In the genomic region with DNA sequence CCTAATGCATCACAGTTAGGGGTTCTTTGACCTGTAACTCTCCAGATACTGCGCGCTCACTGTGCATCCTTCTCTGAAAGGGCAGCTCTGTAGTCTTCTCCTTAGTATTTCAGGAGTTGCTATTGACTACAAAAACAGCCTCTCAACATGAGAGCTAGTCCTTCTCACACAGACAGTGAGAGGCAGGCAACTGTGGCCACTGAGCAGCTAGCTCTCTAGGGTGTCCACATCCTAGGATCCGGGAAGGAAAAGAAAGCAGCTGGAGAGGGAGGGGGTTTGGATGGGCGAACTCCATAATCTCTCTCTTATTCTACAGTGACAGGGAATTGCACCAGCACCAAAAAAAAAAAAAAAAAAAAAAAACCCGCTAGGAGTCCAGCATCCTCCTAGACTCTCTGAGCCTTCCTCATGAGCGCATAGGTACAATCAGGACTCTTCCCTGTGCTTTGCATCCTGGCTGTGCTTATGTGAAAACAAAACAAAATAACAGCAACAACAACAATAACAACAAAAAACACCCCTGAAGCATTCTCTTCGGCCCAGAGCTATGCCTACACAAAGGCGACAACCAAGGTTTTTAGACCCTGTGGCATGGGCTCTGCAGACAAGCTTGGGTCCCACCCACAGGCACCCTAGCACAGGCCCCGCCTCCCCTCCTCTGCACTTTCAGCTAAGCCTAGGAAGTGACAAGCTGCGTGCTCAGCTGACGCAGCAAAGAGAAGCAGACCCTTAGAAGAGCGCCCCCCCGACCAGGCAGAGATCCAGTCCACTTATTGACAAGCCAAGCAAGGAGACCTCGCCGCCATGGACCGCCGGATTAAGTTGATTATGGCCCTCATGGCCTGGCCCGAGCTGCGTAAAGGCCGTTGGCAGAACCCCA, we compare ENCODE assay signal across 8 mouse cellular contexts. TPM values are rescaled to one million over a fixed set of nuclear protein-coding genes. Genes with fewer than 3 reads are reported as not detected.
DNase-seq lines count a peak whose midpoint lies in the region; ATAC-seq and TF ChIP-seq lines count a peak whose summit lies in the region.

A gene (plus strand): TSS at position 791 of the 880 bp plus-strand sequence.

- no peak within 1 kb of the TSS for H3ac ChIP-seq in myocyte (ENCODE audit: control insufficient read depth, insufficient read length)

- peak; percentile 89 for ATAC-seq in cerebellum, adult (ENCODE audit: insufficient number of reproducible peaks, low FRiP score, low TSS enrichment)
- ATAC-seq in forebrain, embryonic 14.5 days = peak; percentile 93
- ATAC-seq in heart, embryonic 16.5 days (replicated peaks; ENCODE audit: extremely low read depth, insufficient read depth, low FRiP score) = peak; percentile 85
- ATAC-seq in liver, embryonic 11.5 days (replicated peaks; ENCODE audit: low FRiP score) = peak; percentile 63; the same call in 1 of the 2 replicates
- peak; percentile 53; the same call in 1 of the 2 replicates for ATAC-seq in stomach, postnatal 0 days (ENCODE audit: low FRiP score, low TSS enrichment)

- no peak; the same call in 1 of the 2 replicates for TF ChIP-seq CTCF in stomach, postnatal 0 days (IDR thresholded peaks at IDR 0.05; ENCODE audit: low read depth)

- H3K27ac ChIP-seq in forebrain, embryonic 14.5 days (ENCODE audit: low read depth, low read length) = peak within 1 kb of the TSS; percentile 44; the same call in 1 of the 2 replicates
- peak within 1 kb of the TSS; percentile 73 for H3K27ac ChIP-seq in heart, embryonic 16.5 days (ENCODE audit: low read length)
- H3K27ac ChIP-seq in liver, embryonic 11.5 days (ENCODE audit: low read depth, low read length) = no peak within 1 kb of the TSS
- H3K27ac ChIP-seq in stomach, postnatal 0 days (replicated peaks) = no peak within 1 kb of the TSS

- peak; percentile 25 to 33 for DNase-seq in CD8-positive naive resting alpha-beta T cell, adult 2 months (ENCODE audit: low read depth in 2 of 2, low spot score in 2 of 2)
- peak; percentile 87 for DNase-seq in forebrain, embryonic 14.5 days (ENCODE audit: low spot score)
- DNase-seq in kidney, postnatal 14 days = peak; percentile 67
- DNase-seq in liver, embryonic 11.5 days (ENCODE audit: low spot score) = peak; percentile 37
- peak; percentile 46 for DNase-seq in stomach, postnatal 0 days (ENCODE audit: low spot score)

- no peaks in the 10 kb centered on the region for H3K9me3 ChIP-seq in forebrain, embryonic 14.5 days (replicated peaks; ENCODE audit: control insufficient read depth, low read length)
- no peaks in the 10 kb centered on the region for H3K9me3 ChIP-seq in heart, embryonic 16.5 days (replicated peaks; ENCODE audit: control insufficient read depth, low read length)
- no peaks in the 10 kb centered on the region for H3K9me3 ChIP-seq in liver, embryonic 11.5 days (ENCODE audit: control insufficient read depth, low read length)
- no peaks in the 10 kb centered on the region for H3K9me3 ChIP-seq in stomach, postnatal 0 days (ENCODE audit: control insufficient read depth, low read length)

- H3K36me3 ChIP-seq in forebrain, embryonic 14.5 days (ENCODE audit: control insufficient read depth, insufficient read depth, low read length) = no peaks in the 10 kb centered on the region
- no peaks in the 10 kb centered on the region for H3K36me3 ChIP-seq in heart, embryonic 16.5 days (ENCODE audit: control insufficient read depth, insufficient read depth)
- H3K36me3 ChIP-seq in liver, embryonic 11.5 days (ENCODE audit: control insufficient read depth, insufficient read depth, low read length) = no peaks in the 10 kb centered on the region
- no peaks in the 10 kb centered on the region for H3K36me3 ChIP-seq in myocyte (ENCODE audit: control insufficient read depth, insufficient read depth)
- no peaks in the 10 kb centered on the region for H3K36me3 ChIP-seq in stomach, postnatal 0 days (ENCODE audit: control insufficient read depth, insufficient read depth, low read length)

- H3K4me3 ChIP-seq in forebrain, embryonic 14.5 days (ENCODE audit: low read depth, low read length) = peak within 1 kb of the TSS; percentile 39
- H3K4me3 ChIP-seq in heart, embryonic 16.5 days (ENCODE audit: low read length) = peak within 1 kb of the TSS; percentile 60
- peak within 1 kb of the TSS; percentile 39 for H3K4me3 ChIP-seq in liver, embryonic 11.5 days (ENCODE audit: low read depth, low read length)
- no peak within 1 kb of the TSS for H3K4me3 ChIP-seq in myocyte
- peak within 1 kb of the TSS; percentile 39 for H3K4me3 ChIP-seq in stomach, postnatal 0 days (ENCODE audit: low read depth, low read length)

- TF ChIP-seq POLR2A in myocyte (IDR thresholded peaks at IDR 0.05; ENCODE audit: insufficient read length, low read depth) = no peak

- peak within 1 kb of the TSS; percentile 50 for H3K4me2 ChIP-seq in forebrain, embryonic 14.5 days (ENCODE audit: low read length)
- peak within 1 kb of the TSS; percentile 69 for H3K4me2 ChIP-seq in heart, embryonic 16.5 days (ENCODE audit: low read depth, low read length)
- peak within 1 kb of the TSS; percentile 61 for H3K4me2 ChIP-seq in liver, embryonic 11.5 days
- peak within 1 kb of the TSS; percentile 50 for H3K4me2 ChIP-seq in myocyte (ENCODE audit: low read depth)
- peak within 1 kb of the TSS; percentile 47 for H3K4me2 ChIP-seq in stomach, postnatal 0 days (replicated peaks; ENCODE audit: low read depth)

- peak within 1 kb of the TSS; percentile 65 for H3K9ac ChIP-seq in forebrain, embryonic 14.5 days (ENCODE audit: low read length)
- peak within 1 kb of the TSS; percentile 75 for H3K9ac ChIP-seq in heart, embryonic 16.5 days (ENCODE audit: low read length)
- no peak within 1 kb of the TSS for H3K9ac ChIP-seq in liver, embryonic 11.5 days (ENCODE audit: low read depth, low read length)
- peak within 1 kb of the TSS; percentile 56 for H3K9ac ChIP-seq in stomach, postnatal 0 days (ENCODE audit: low read length)

- TF ChIP-seq EP300 in stomach, postnatal 0 days (optimal IDR thresholded peaks at IDR 0.05) = no peak

- no peaks in the 10 kb centered on the region for H3K4me1 ChIP-seq in forebrain, embryonic 14.5 days (ENCODE audit: control insufficient read depth, insufficient read depth, low read length)
- H3K4me1 ChIP-seq in heart, embryonic 16.5 days (ENCODE audit: control insufficient read depth, insufficient read depth, low read length) = no peaks in the 10 kb centered on the region
- no peaks in the 10 kb centered on the region for H3K4me1 ChIP-seq in liver, embryonic 11.5 days (replicated peaks; ENCODE audit: control insufficient read depth, insufficient read depth, low read length)
- H3K4me1 ChIP-seq in stomach, postnatal 0 days (replicated peaks; ENCODE audit: control insufficient read depth, insufficient read depth) = no peaks in the 10 kb centered on the region

- WGBS in forebrain, embryonic 14.5 days = 34% methylated on average over 20 of the region's 20 CpGs
- 20% methylated on average over 20 of the region's 20 CpGs for WGBS in heart, embryonic 16.5 days
- 23% methylated on average over 20 of the region's 20 CpGs for WGBS in liver, embryonic 11.5 days
- WGBS in stomach, postnatal 0 days = 23% methylated on average over 20 of the region's 20 CpGs

- no peaks in the 10 kb centered on the region for H3K27me3 ChIP-seq in forebrain, embryonic 14.5 days (replicated peaks; ENCODE audit: control insufficient read depth, insufficient read depth, low read length)
- no peaks in the 10 kb centered on the region for H3K27me3 ChIP-seq in heart, embryonic 16.5 days (ENCODE audit: control insufficient read depth, insufficient read depth, low read length)
- H3K27me3 ChIP-seq in liver, embryonic 11.5 days (replicated peaks; ENCODE audit: control insufficient read depth, insufficient read depth, low read length) = no peaks in the 10 kb centered on the region
- H3K27me3 ChIP-seq in myocyte (ENCODE audit: control insufficient read depth, insufficient read depth, insufficient read length) = no peaks in the 10 kb centered on the region
- H3K27me3 ChIP-seq in stomach, postnatal 0 days (ENCODE audit: control insufficient read depth, insufficient read depth, low read length) = no peaks in the 10 kb centered on the region

- H3K79me2 ChIP-seq in myocyte (ENCODE audit: control insufficient read depth, insufficient read depth) = no peaks in the 10 kb centered on the region

TF ChIP-seq in myocyte, 11 proteins besides CTCF, POLR2A, EP300 and RAD21:
- TF ChIP-seq MYOD1 (IDR thresholded peaks at IDR 0.05; ENCODE audit: control insufficient read depth in 1 of 3, insufficient read length in 2 of 3, low read depth in 2 of 3) (no peak), USF1 (IDR thresholded peaks at IDR 0.05; ENCODE audit: low read depth) (no peak), CEBPB (IDR thresholded peaks at IDR 0.05; ENCODE audit: insufficient read depth, poor library complexity, severe bottlenecking) (no peak), TCF12 (IDR thresholded peaks at IDR 0.05; ENCODE audit: insufficient read depth, poor library complexity, severe bottlenecking) (no peak), E2F4 (IDR thresholded peaks at IDR 0.05; ENCODE audit: insufficient read depth) (no peak), MAX (IDR thresholded peaks at IDR 0.05; ENCODE audit: low read depth) (no peak), REST (IDR thresholded peaks at IDR 0.05; ENCODE audit: insufficient read depth, insufficient read length) (no peak), MYOG (IDR thresholded peaks at IDR 0.05; ENCODE audit: control insufficient read depth in 1 of 3, insufficient read depth in 1 of 3, insufficient read length in 2 of 3, low read depth in 2 of 3) (no peak), POLR2AphosphoS2 (IDR thresholded peaks at IDR 0.05; ENCODE audit: insufficient read length, low read depth) (no peak), TCF3 (IDR thresholded peaks at IDR 0.05; ENCODE audit: insufficient read length, low read depth) (no peak), SRF (IDR thresholded peaks at IDR 0.05; ENCODE audit: control insufficient read depth, insufficient read length, low read depth) (no peak)

RNA-seq across cellular contexts. Expression of the gene that starts here (rescaled TPM):
- polyA plus RNA-seq in forebrain, embryonic 14.5 days (2014; fragmentation: Nextera tagmentation; extraction: Ambion mirVana) = 131 and 144 TPM in 2 replicates
- 43.8 and 46.4 TPM in 2 replicates for polyA plus RNA-seq in heart, embryonic 16.5 days (2015; fragmentation: Nextera tagmentation; extraction: Ambion mirVana)
- polyA plus RNA-seq in liver, embryonic 11.5 days (2014; fragmentation: Nextera tagmentation; extraction: Ambion mirVana) = 5.7 and 6.8 TPM in 2 replicates
- 3.3 TPM for polyA plus RNA-seq in myocyte (2012; fragmentation: generic; extraction: Trizol)
- 20.0 and 23.6 TPM in 2 replicates for polyA plus RNA-seq in stomach, postnatal 0 days (2015; fragmentation: Nextera tagmentation; extraction: Ambion mirVana)

Comparison
In these comparisons a context has a peak if more than half of its experiments do, and no peak if none do; other contexts are left out.
1. DNase-seq: peak in every context shown above with its lines; median percentile 87 in forebrain, embryonic 14.5 days; 67 in kidney, postnatal 14 days; 46 in stomach, postnatal 0 days; 37 in liver, embryonic 11.5 days; 29 in CD8-positive naive resting alpha-beta T cell, adult 2 months.
2. H3K27ac ChIP-seq: peak in forebrain, embryonic 14.5 days (single experiment) and heart, embryonic 16.5 days (single experiment); none in liver, embryonic 11.5 days (single experiment) and stomach, postnatal 0 days (single experiment).
3. Peak in every context shown above with its lines, with median percentiles within 50 percentile points of each other: ATAC-seq and H3K4me2 ChIP-seq.